Mouse (Mus musculus) retina, postnatal 1 day (tissue): ENCODE results near the gene Olfr1510.
"Not testable (repeated sequence)": the region's sequence is repeated elsewhere in the genome, so short reads cannot be mapped to it uniquely, and the experiment has no call there.

Experiments used
- DNase-seq: peaks from one replicate; pipeline ENCODE4 v3.0.0-alpha.2; 2012

Olfr1510 gene

GRCm38 (mm10) chr14:52414273-52414672 lies at the start of gene Olfr1510:
Olfr1510 (minus strand) TSS chr14:52414373.
- no peak for DNase-seq

- no peak for DNase-seq
Observed at GRCm38 (mm10) chr14:52461928-52462327, 47.8 kb upstream of the Olfr1510 start.

GRCm38 (mm10) chr14:52451138-52451537 lies 37.0 kb upstream of the Olfr1510 start:
- no peak for DNase-seq

DNA sequence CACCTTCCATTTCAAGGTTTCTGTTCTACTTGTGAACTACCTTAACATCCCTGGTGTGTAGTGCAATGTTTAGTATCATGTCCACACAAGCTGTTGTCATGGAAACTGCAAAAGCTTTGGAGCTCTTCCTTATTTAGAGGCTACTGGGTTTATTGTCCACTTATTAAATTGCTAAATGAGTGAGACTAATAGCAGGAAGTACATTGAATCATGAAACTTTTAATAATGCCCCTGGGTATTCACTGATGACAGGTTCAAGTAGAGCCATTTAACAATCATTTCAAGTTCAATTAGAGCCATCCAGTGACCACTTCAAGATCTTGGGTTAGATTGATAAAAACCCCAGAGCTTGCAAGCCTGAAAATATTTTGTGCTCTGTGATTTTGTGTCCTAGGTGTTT lies 28.5 kb upstream of the Olfr1510 start, which contains the start of gene Olfr1509:
TSS of gene Olfr1509 (plus strand) at position 301 of the 400 bp plus-strand sequence.
- no peak for DNase-seq

GRCm38 (mm10) chr14:52427686-52428085 lies 13.5 kb upstream of the Olfr1510 start:
- DNase-seq, result no peak

DNA sequence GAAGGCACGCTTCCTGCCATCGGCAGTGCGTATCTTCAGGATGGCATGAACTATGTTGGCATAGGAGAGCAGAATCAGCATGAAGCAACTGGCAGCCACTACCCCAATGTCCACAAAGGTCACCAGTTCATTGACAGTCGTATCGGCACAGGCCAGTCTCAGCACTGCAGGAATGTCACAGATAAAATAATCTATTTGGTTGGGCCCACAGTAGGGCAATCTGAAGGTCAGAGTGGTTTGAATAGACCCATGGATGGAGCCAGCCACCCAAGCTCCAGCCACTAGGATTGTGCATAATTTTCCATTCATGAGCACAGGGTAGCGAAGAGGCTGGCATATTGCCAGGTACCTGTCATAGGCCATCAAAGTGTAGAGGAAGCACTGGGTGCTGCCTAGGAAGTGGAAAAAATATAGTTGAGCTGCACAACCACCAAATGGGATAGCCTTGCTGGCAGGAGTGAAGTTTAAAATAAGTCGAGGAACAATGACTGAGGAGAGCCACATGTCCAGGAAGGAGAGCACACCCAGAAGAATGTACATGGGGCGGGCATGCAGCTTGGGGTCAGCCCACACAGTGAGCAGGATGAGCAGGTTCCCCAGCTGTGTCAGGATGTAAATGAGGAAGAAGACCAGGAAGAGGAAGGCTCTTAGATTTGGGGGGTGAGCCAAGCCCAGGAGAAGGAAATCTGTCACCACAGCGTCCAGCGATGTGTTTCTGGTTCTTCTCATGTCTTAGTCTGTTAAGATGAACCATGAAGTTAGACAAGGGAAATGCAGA lies 3.8 kb downstream of the Olfr1510 start:
- not testable (repeated sequence) for DNase-seq

- no peak for DNase-seq
Observed at GRCm38 (mm10) chr14:52397279-52397678, 16.9 kb downstream of the Olfr1510 start, which contains the start of gene Olfr1511. Olfr1511 (minus strand) TSS chr14:52397379.

- not testable (repeated sequence) for DNase-seq
Observed at GRCm38 (mm10) chr14:52390084-52390848, 23.9 kb downstream of the Olfr1510 start.

DNA sequence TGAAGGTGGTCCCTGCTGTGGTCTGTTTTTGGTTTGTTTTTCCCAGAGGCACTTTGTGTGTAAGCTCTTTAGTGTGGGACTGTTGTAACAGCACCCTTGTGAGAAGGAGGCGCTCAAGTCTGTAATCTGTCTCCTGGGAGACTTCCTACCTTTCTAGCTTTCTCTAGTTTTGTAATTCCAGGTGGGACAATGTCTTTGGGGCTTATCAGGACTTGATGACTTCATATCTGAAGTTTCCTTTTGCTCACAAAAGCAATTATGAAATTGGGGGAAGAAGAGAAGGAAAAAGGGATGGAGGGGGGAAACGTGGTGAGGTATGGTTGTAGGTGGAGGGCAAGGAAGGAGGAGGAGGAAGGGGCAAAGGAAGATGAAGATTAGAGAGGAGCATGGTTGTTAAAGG lies 35.1 kb downstream of the Olfr1510 start, which contains the start of gene Olfr1512:
TSS of gene Olfr1512 (minus strand) at position 101 of the 400 bp plus-strand sequence.
- DNase-seq, result no peak

- no peak for DNase-seq
Observed at GRCm38 (mm10) chr14:52368741-52369140, 45.4 kb downstream of the Olfr1510 start.
